In genomic region chr5:145185244-145185643, GRCm38 (mm10) we compare ENCODE assay signal across 27 mouse cellular contexts. TPM values are rescaled to one million over a fixed set of nuclear protein-coding genes. Genes with fewer than 3 reads are reported as not detected.
DNase-seq lines count a peak whose midpoint lies in the region; ATAC-seq lines count a peak whose summit lies in the region.
"Had no signal": no experiment of that assay in that cellular context is flagged by ENCODE, and none has a peak within 500 bp of the region (broad histone marks: within the 10 kb centered on the region; RNA-seq: fewer than 3 reads in every experiment).

No protein-coding gene starts in this region.

- ATAC-seq in granulocyte monocyte progenitor cell, adult 5-6 weeks (replicated peaks; ENCODE audit: poor library complexity, severe bottlenecking): peak; percentile 65
- peak; percentile 35; the same call in 1 of the 2 replicates for ATAC-seq in megakaryocyte progenitor cell, adult 5-6 weeks (replicated peaks; ENCODE audit: poor library complexity)
- ATAC-seq in forebrain, embryonic 15.5 days (replicated peaks): no peak
- no peak for ATAC-seq in frontal cortex, adult (ENCODE audit: low TSS enrichment)
- ATAC-seq: CD4-positive, CD25-positive, alpha-beta regulatory T cell, adult 4 months; forebrain, embryonic 14.5 days; forebrain, postnatal 0 days had no signal

- H3K4me1 ChIP-seq in forebrain, embryonic 15.5 days: peaks cover 14% of the 10 kb centered on the region

- no peak overlapping the region for H3K4me3 ChIP-seq in forebrain, embryonic 15.5 days
- H3K4me3 ChIP-seq: embryonic facial prominence, embryonic 13.5 days; embryonic facial prominence, embryonic 15.5 days; erythroblast, embryonic 14.5 days; forebrain, embryonic 10.5 days; forebrain, embryonic 12.5 days had no signal

- DNase-seq in heart, adult 11 months: peak; percentile 85
- DNase-seq in heart, adult 8-10 months (ENCODE audit: low spot score): no peak
- DNase-seq: adrenal gland, adult 8-10 months; adrenal gland, postnatal 14 days; adrenal gland, postnatal 36 days; B cell, adult 2 months; cerebellum, adult 11 months; cerebellum, adult 18-20 months; cerebellum, adult 8-10 months; cerebellum, adult 9-11 months; cerebellum, postnatal 14 days; cerebellum, postnatal 36 days; embryo, embryonic 11 days; forebrain, postnatal 0 days had no signal

- H3K36me3 ChIP-seq in forebrain, embryonic 15.5 days: peaks cover 78% of the 10 kb centered on the region

- no peaks in the 10 kb centered on the region for H3K9me3 ChIP-seq in forebrain, embryonic 15.5 days
- H3K9me3 ChIP-seq: embryonic facial prominence, embryonic 13.5 days; embryonic facial prominence, embryonic 15.5 days; forebrain, embryonic 10.5 days; forebrain, embryonic 12.5 days; G1E had no signal

- WGBS in forebrain, embryonic 15.5 days: 95% methylated on average over 2 of the region's 2 CpGs

- H3K9ac ChIP-seq in forebrain, embryonic 15.5 days (replicated peaks): no peak overlapping the region
- H3K9ac ChIP-seq: embryonic facial prominence, embryonic 13.5 days; embryonic facial prominence, embryonic 15.5 days; forebrain, embryonic 12.5 days; forebrain, postnatal 0 days had no signal

- H3K27me3 ChIP-seq in forebrain, embryonic 15.5 days: no peaks in the 10 kb centered on the region
- H3K27me3 ChIP-seq: CH12.LX; embryonic facial prominence, embryonic 13.5 days; embryonic facial prominence, embryonic 15.5 days; forebrain, embryonic 12.5 days had no signal

- no peak overlapping the region for H3K27ac ChIP-seq in forebrain, embryonic 15.5 days (replicated peaks)
- H3K27ac ChIP-seq: embryonic facial prominence, embryonic 13.5 days; embryonic facial prominence, embryonic 15.5 days; forebrain, embryonic 10.5 days; forebrain, embryonic 12.5 days had no signal

- H3K4me2 ChIP-seq in forebrain, embryonic 15.5 days (replicated peaks): no peak overlapping the region
- H3K4me2 ChIP-seq: embryonic facial prominence, embryonic 13.5 days; embryonic facial prominence, embryonic 15.5 days; forebrain, embryonic 12.5 days had no signal

RNA-seq across cellular contexts. Expression of gene Atp5j2, which starts 6.6 kb away (rescaled TPM):
- 1,000 to 10,000 TPM; 1,197 to 1,936 (median 1,535) TPM for total RNA-seq in heart, adult 8-10 months (2022)
- total RNA-seq in granulocyte monocyte progenitor cell, adult 5-6 weeks (2014; fragmentation: Nextera tagmentation): 372 and 531 TPM in 2 replicates
- 127 and 170 TPM in 2 replicates for total RNA-seq in granulocyte monocyte progenitor cell, adult 5-6 weeks (2017)
- 353 and 371 TPM in 2 replicates for total RNA-seq in megakaryocyte progenitor cell, adult 5-6 weeks (2015)
- 101 and 130 TPM in 2 replicates for total RNA-seq in megakaryocyte progenitor cell, adult 5-6 weeks (2017)
- polyA plus RNA-seq in forebrain, embryonic 15.5 days (2015; fragmentation: Nextera tagmentation; extraction: Ambion mirVana): 603 and 647 TPM in 2 replicates

RNA-seq across cellular contexts. Expression of gene Zkscan14, which starts 16.4 kb away (rescaled TPM):
- 1 to 10 TPM; 5.7 to 8.2 (median 6.5) TPM for total RNA-seq in heart, adult 8-10 months (2022)
- 1.6 and 6.2 TPM in 2 replicates for total RNA-seq in granulocyte monocyte progenitor cell, adult 5-6 weeks (2014; fragmentation: Nextera tagmentation)
- total RNA-seq in granulocyte monocyte progenitor cell, adult 5-6 weeks (2017): 20.8 and 21.1 TPM in 2 replicates
- 9.2 and 9.9 TPM in 2 replicates for total RNA-seq in megakaryocyte progenitor cell, adult 5-6 weeks (2015)
- 27.6 and 30.1 TPM in 2 replicates for total RNA-seq in megakaryocyte progenitor cell, adult 5-6 weeks (2017)
- polyA plus RNA-seq in forebrain, embryonic 15.5 days (2015; fragmentation: Nextera tagmentation; extraction: Ambion mirVana): 15.5 and 17.0 TPM in 2 replicates

RNA-seq across cellular contexts. Expression of gene Cpsf4, which starts 18.2 kb away (rescaled TPM):
- total RNA-seq in heart, adult 8-10 months (2022): 10 to 100 TPM; 10.0 to 12.4 (median 12.0) TPM
- 42.2 and 45.3 TPM in 2 replicates for total RNA-seq in granulocyte monocyte progenitor cell, adult 5-6 weeks (2014; fragmentation: Nextera tagmentation)
- 47.9 and 51.3 TPM in 2 replicates for total RNA-seq in granulocyte monocyte progenitor cell, adult 5-6 weeks (2017)
- total RNA-seq in megakaryocyte progenitor cell, adult 5-6 weeks (2015): 20.6 and 22.3 TPM in 2 replicates
- total RNA-seq in megakaryocyte progenitor cell, adult 5-6 weeks (2017): 37.8 and 43.8 TPM in 2 replicates
- polyA plus RNA-seq in forebrain, embryonic 15.5 days (2015; fragmentation: Nextera tagmentation; extraction: Ambion mirVana): 54.6 and 56.6 TPM in 2 replicates

RNA-seq across cellular contexts. Expression of gene Ptcd1, which starts 18.3 kb away (rescaled TPM):
- 10 to 100 TPM; 26.0 to 29.3 (median 26.9) TPM for total RNA-seq in heart, adult 8-10 months (2022)
- total RNA-seq in granulocyte monocyte progenitor cell, adult 5-6 weeks (2014; fragmentation: Nextera tagmentation): 9.3 and 10.5 TPM in 2 replicates
- 12.8 and 14.7 TPM in 2 replicates for total RNA-seq in granulocyte monocyte progenitor cell, adult 5-6 weeks (2017)
- total RNA-seq in megakaryocyte progenitor cell, adult 5-6 weeks (2015): 7.3 and 7.7 TPM in 2 replicates
- 12.0 and 14.3 TPM in 2 replicates for total RNA-seq in megakaryocyte progenitor cell, adult 5-6 weeks (2017)
- polyA plus RNA-seq in forebrain, embryonic 15.5 days (2015; fragmentation: Nextera tagmentation; extraction: Ambion mirVana): 23.3 and 25.1 TPM in 2 replicates

RNA-seq across cellular contexts. Expression of gene Zkscan5, which starts 19.1 kb away (rescaled TPM):
- 10 to 100 TPM in 1 of 4 experiments, 1 to 10 TPM in 3; 8.2 to 10.1 (median 9.2) TPM for total RNA-seq in heart, adult 8-10 months (2022)
- 6.8 and 8.5 TPM in 2 replicates for total RNA-seq in granulocyte monocyte progenitor cell, adult 5-6 weeks (2014; fragmentation: Nextera tagmentation)
- total RNA-seq in granulocyte monocyte progenitor cell, adult 5-6 weeks (2017): 7.9 and 10.1 TPM in 2 replicates
- total RNA-seq in megakaryocyte progenitor cell, adult 5-6 weeks (2015): 4.6 and 5.2 TPM in 2 replicates
- 5.7 and 7.6 TPM in 2 replicates for total RNA-seq in megakaryocyte progenitor cell, adult 5-6 weeks (2017)
- 17.4 and 19.7 TPM in 2 replicates for polyA plus RNA-seq in forebrain, embryonic 15.5 days (2015; fragmentation: Nextera tagmentation; extraction: Ambion mirVana)

Comparison
In these comparisons a context has a peak if more than half of its experiments do, and no peak if none do; other contexts are left out.
1. ATAC-seq: peak in granulocyte monocyte progenitor cell, adult 5-6 weeks (single experiment) and megakaryocyte progenitor cell, adult 5-6 weeks (single experiment); none in forebrain, embryonic 15.5 days (single experiment) and frontal cortex, adult (single experiment).